Mouse (Mus musculus) c-Kit-positive CD71-negative TER-119-negative erythroid progenitor cells, embryonic 14.5 days (primary cell): Measurements from ENCODE around the gene C1qtnf1.
A peak's percentile ranks its signal among the peaks of the same experiment; 100 is the strongest.
"Not testable (repeated sequence)": the region's sequence is repeated elsewhere in the genome, so short reads cannot be mapped to it uniquely, and the experiment has no call there.

Experiments used
- DNase-seq: peaks from one replicate; pipeline ENCODE4 v3.0.0-alpha.2; 2013; ENCODE audit warnings: low read depth

C1qtnf1 gene

DNA sequence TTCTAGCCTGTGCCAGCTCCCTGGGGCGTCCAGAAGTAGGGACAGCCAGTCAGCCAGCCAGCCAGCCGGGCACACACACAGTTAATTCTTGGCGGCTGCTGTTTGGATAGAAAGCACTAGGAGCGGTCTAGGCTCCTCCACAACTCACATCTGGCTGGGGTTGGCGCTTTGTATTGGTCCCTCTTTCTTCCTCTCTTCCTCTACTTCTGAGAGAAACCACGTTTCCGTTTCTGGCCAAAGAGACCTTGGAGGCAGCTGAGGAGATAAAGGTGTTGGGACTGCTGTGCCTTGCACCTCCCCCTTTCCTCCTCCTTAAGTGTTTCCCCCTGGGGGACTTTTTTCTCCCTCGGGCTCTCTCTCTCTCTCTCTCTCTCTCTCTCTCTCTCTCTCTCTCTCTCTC, at the start of gene C1qtnf1:
Gene C1qtnf1 (plus strand): TSS at position 218 of the 400 bp plus-strand sequence.
- DNase-seq = no peak

DNA sequence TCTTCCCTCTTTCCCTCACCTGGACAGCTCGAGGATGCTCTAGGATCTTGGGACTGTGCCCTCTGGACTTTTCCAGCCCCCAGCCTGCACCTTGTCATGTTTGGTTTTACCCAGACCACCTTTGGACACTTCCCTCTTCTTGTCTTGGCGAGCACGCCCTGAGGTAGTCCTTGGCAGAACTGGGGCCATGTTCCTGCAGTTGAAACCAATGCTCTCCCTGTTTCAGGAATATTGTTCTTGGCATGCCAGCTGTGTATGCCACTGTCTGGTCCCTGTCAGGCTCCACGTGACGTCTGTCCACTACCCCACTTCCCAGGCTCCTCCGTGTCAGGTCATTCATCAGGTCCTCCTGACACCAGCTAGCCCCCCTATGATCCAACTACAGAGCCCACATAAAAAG, 49.3 kb upstream of the C1qtnf1 start:
- no peak for DNase-seq

GRCm38 (mm10) chr11:118379251-118380009, 48.6 kb upstream of the C1qtnf1 start:
- peak; percentile 65 for DNase-seq

- DNase-seq = not testable (repeated sequence)
These were observed 40.2 kb upstream of the C1qtnf1 start for GRCm38 (mm10) chr11:118387816-118388215.

DNA sequence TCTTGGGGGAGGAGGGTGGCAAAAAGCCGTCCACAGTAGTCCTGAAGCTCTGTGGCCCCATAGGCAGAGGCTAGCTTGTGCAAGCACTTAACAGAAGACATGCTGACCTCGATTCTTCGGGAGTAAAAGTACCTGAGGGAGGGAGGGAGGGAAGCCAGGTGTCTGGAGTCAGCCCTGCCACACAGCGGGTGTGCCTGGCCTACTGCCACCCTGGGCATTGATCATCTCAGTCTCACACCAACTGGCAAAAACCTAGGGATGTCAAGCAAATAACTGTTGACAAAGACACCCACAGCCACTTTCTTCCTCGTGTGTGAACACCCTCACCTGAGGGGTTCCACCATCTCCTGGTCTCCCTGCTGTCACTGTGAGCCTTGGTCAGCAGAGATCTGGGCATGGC, 34.0 kb upstream of the C1qtnf1 start:
- no peak for DNase-seq

GRCm38 (mm10) chr11:118394538-118394937, 33.5 kb upstream of the C1qtnf1 start:
- no peak for DNase-seq

GRCm38 (mm10) chr11:118397806-118398530, 30.0 kb upstream of the C1qtnf1 start:
- DNase-seq = no peak

DNA sequence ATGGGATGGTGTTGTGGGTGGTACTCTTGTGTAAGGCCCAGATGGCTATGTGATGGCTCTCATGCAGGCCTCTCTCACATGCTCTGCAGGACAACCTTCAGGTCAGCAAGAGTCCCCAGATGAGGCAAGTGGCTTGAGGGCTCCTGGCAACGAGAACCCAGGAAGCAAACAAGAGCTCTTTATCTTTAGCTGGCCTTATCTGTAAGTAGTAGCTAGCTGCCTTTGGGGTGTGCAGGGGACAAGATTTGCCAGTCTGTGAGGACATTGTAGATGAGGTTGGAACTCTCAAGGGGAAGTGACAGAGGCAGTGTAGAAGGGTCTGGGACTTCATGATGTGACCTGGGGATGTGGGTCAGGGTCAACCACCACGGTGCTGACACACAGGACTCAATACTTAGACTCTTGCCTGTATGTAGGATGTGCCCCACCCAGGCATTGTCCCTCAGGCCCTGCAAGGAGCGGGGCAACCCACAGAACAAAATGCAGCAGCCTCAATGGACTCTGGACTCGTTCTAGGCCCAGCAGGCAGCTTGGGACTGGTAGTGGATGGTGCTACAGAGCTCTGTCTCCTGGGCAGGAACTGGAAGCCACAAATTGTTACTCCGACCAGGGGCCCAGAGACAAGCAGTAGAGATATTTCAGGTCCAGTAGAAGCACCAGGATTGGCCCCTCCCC, 28.0 kb upstream of the C1qtnf1 start:
- no peak for DNase-seq

DNA sequence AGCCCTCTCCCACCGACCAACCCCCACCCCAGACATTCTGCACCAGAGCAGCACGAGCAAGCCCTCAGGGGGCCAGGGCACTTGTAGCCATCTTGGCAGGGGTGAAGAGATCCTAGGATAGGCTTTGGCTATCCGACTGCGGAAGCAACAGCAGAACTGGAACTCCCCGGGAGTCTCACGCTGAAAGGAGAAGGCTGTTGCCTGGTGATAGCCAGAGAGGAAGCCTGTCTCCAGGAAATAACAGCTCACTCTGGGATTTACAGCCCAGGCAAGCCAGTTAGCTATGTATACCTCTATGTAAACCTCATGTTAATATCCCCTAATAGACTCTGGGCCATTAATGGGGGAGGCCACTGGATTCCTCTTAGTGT, 27.5 kb upstream of the C1qtnf1 start:
- no peak for DNase-seq

- no peak for DNase-seq
These were observed 26.8 kb upstream of the C1qtnf1 start for GRCm38 (mm10) chr11:118401195-118401594.

- no peak for DNase-seq
These were observed 26.2 kb upstream of the C1qtnf1 start, which contains the start of gene Lgals3bp for GRCm38 (mm10) chr11:118401760-118402280. TSS of gene Lgals3bp (minus strand) at chr11:118402092.

DNA sequence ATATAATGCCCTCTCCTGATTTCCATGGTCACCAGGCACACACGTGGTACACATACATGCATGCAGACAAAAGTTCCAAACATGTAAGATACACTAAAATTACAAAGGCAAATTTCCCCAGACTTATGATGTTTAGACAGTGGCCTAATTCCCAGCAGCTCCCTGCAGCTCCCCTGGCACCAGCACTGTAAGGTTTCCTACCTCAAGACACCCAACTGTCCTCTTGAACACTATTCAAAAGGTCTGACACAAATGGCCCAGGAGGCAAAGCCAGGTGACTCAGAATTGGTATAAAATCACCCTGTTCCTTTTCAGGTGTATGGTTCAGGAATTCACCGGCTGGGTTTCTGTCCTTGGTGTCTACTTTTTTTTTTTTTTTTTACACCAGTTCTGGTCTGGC, 24.8 kb upstream of the C1qtnf1 start:
- DNase-seq = no peak

- DNase-seq = no peak
These were observed 23.8 kb upstream of the C1qtnf1 start for GRCm38 (mm10) chr11:118403951-118404899.

DNA sequence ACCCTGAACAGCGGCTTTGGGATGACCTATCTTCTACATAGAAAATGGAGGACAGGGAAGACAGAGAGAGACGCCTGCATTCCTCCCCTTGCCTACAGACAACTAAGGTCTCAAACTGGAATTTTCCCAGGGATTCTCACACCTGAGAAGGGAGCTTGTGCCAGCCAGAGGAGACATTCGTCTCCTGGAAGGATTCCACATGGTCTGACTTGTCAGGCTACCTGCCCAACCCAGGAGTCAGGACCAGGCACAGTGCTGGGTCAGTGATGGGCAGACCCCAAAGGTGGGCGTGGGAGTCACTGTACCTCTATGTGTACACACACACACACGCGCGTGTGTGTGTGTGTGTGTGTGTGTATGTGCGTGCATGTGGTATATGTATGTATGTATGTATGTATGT, 22.7 kb upstream of the C1qtnf1 start:
- DNase-seq = no peak

DNA sequence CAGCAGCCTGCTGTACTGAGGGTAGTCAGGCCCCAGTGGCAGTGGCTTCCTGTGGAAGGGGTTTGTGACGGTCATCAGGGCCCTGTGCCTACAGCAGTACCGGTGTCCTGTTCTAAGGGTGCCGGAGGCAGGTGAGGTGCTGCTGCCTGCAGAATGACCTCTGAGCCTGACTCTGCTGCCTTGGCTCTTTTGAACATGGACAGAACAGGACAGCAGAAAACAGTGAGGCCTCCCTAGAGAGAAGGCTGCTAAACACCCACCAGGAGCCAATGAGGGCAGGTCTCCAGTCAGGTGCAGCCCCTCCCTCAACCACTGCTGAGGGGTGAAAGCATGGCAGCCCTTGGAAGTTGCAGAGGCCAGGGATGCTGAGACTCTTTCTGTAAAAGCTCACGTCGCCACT, 21.5 kb upstream of the C1qtnf1 start:
- DNase-seq = no peak

- no peak for DNase-seq
These were observed 20.6 kb upstream of the C1qtnf1 start for GRCm38 (mm10) chr11:118407318-118407910.

DNA sequence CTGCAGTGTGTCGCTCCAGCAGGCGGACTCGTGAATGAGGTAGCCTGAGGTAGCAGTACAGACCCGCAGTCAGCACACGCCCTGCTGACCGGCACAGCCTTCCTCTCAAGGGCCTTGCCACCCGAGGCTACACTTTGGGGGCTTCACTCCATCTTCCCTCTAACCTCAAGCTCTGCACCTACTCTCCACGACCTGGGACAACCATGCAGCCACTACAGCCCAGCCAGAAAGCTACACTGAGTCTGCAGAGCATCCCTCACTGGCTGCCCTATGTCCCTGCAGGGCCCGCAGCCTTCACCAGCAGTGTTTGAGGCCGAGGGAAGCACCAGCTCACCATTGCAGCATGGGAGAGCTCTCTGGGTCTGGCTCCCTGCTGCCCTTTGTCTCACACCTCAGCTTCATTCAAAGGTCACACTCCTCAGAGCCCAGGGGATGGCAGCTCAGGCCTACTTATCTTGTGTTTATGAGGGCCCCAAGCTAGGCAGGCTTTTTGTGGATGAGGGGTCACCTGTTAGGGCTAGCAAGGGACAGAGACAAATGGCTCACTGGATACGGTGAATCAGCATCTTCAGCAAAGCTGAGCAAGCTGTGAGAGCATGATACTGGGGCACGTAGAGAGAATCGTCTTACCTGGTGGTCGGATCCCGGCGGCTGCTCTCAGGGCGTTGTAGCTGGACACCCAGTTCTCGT, 19.8 kb upstream of the C1qtnf1 start:
- DNase-seq = no peak

DNA sequence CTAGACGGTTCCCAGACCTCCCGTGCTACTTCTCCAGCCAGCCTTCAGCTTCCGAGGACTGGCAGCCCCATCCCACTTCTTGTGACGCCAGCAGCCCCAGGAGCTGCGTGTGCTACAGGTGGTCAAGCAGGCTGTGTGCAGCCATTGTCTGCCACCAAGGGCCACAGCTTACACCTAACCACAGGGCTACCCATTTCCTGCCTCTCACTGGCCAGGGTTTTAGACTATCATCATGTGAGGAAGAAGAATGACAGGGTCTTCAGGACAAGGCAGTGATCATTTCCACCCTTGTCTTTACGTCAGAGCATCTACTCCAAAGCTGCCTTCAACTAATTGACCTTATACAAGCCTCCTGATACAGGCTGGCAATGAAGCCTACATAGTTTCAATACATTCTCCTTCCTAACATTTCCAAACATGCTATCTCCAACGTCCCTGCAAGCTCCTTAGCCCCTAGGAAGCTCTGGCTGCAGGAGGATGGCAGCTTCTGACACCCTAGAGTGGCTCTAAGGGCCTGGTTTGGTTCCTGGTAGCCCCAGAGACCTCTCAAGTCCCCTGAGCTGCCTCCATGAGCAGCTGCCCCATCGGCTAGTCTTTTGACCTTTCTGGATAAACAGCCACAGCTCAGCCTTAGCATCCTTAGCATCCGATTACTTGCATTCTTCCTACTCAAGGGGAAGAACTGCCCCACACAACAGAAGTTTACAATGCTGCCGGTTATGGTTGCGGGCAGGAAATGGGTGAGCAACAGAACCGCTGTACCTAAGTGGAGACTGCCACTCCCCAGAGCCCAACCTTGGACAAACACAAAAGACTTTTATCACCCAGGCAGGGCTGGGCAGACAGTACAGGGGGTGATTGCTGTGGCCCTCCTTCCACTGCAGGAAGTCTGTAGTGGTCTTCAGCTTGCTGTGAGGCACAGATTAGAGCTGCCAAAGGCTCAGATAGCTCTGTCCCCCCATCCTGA, 18.6 kb upstream of the C1qtnf1 start:
- DNase-seq = no peak

GRCm38 (mm10) chr11:118410073-118410444, 17.9 kb upstream of the C1qtnf1 start:
- no peak for DNase-seq
